Mouse (Mus musculus) adipocyte (in vitro differentiated cells): ENCODE data around the gene Bend5.

ENCODE experiments used
- DNase-seq: peaks from one replicate; pipeline ENCODE4 v3.0.0-alpha.2; 2016; ENCODE audit warnings: low spot score

Gene Bend5

GRCm38 (mm10) chr4:111442435-111443238 is 27.8 kb downstream of the Bend5 start:
- DNase-seq, result no peak

- DNase-seq, result no peak
Measured at GRCm38 (mm10) chr4:111443906-111444615, 29.3 kb downstream of the Bend5 start.

GRCm38 (mm10) chr4:111444616-111445160 is 29.9 kb downstream of the Bend5 start:
- no peak for DNase-seq

- DNase-seq, result no peak
Measured at GRCm38 (mm10) chr4:111447918-111448317, 33.1 kb downstream of the Bend5 start.

GRCm38 (mm10) chr4:111448586-111448985 is 33.8 kb downstream of the Bend5 start:
- no peak for DNase-seq

- DNase-seq, result no peak
Measured at GRCm38 (mm10) chr4:111449442-111450199, 34.8 kb downstream of the Bend5 start.

- no peak for DNase-seq
Measured at GRCm38 (mm10) chr4:111451283-111451918, 36.6 kb downstream of the Bend5 start.

GRCm38 (mm10) chr4:111452192-111452591 is 37.4 kb downstream of the Bend5 start:
- no peak for DNase-seq

GRCm38 (mm10) chr4:111453275-111453674 is 38.5 kb downstream of the Bend5 start:
- DNase-seq, result no peak

- DNase-seq, result no peak
Measured at GRCm38 (mm10) chr4:111455621-111456020, 40.8 kb downstream of the Bend5 start.

- no peak for DNase-seq
Measured at GRCm38 (mm10) chr4:111457568-111457967, 42.8 kb downstream of the Bend5 start.

GRCm38 (mm10) chr4:111467293-111467773 is 52.5 kb downstream of the Bend5 start:
- no peak for DNase-seq

GRCm38 (mm10) chr4:111467796-111468195 is 53.0 kb downstream of the Bend5 start:
- DNase-seq, result no peak

GRCm38 (mm10) chr4:111469847-111470246 is 55.0 kb downstream of the Bend5 start:
- DNase-seq, result no peak

GRCm38 (mm10) chr4:111471726-111472125 is 56.9 kb downstream of the Bend5 start:
- DNase-seq, result no peak

GRCm38 (mm10) chr4:111472511-111472910 is 57.7 kb downstream of the Bend5 start:
- DNase-seq, result no peak

GRCm38 (mm10) chr4:111473014-111473413 is 58.2 kb downstream of the Bend5 start:
- DNase-seq, result no peak

GRCm38 (mm10) chr4:111475374-111475971 is 60.7 kb downstream of the Bend5 start:
- no peak for DNase-seq

- DNase-seq, result no peak
Measured at GRCm38 (mm10) chr4:111477507-111477906, 62.7 kb downstream of the Bend5 start.

- DNase-seq, result no peak
Measured at GRCm38 (mm10) chr4:111483499-111483898, 68.7 kb downstream of the Bend5 start.

GRCm38 (mm10) chr4:111485189-111485588 is 70.4 kb downstream of the Bend5 start:
- no peak for DNase-seq
